Mouse (Mus musculus) brain, embryonic 14.5 days (tissue): ENCODE data around the gene Cbfa2t2.

Experiments
- CTCF ChIP-seq: fragments of 200-500 bp; IDR thresholded peaks from 2 replicates; pipeline ENCODE4 v1.5.1; 2012; ENCODE audit warnings: inconsistent platforms, mild to moderate bottlenecking, moderate library complexity, borderline replicate concordance; ENCODE audit not compliant: insufficient read depth, insufficient read length; ENCODE audit errors: extremely low read depth
- POLR2A ChIP-seq: fragments of 200-500 bp; IDR thresholded peaks from 2 replicates; pipeline ENCODE4 v1.6.1; 2012; ENCODE audit warnings: mild to moderate bottlenecking, inconsistent platforms, borderline replicate concordance; ENCODE audit not compliant: poor library complexity, insufficient read depth, insufficient read length, severe bottlenecking; ENCODE audit errors: extremely low read depth

DNA sequence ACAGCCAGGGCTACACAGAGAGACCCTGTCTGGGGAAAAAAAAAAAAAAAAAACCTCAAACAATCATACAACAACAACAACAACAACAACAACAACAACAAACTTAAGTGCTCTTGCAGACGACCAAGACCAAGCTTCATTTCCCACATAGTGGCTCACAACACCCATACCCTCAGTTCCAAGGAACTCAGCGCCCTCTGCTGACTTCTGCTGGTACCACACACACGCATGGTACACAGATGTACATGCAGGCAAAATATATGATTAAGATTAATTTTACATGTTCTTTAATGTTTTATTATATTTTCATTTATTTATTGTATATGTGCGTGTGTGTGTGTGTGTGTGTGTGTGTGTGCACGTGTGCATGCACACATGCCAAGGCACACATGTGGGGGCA, 150.1 kb downstream of the Cbfa2t2 start:
- TF ChIP-seq POLR2A (no peak), CTCF (peak; percentile 55; the same call in 1 of the 2 replicates)
